Mouse (Mus musculus): ENCODE data around the gene Olfr132.

- no peak for TF ChIP-seq POLR2A (IDR thresholded peaks at IDR 0.05; ENCODE audit: borderline replicate concordance, low read depth, low read length)
- TF ChIP-seq CTCF (IDR thresholded peaks at IDR 0.05; ENCODE audit: low read depth, low read length): no peak
Measured at GRCm38 (mm10) chr17:38088593-38088992, 45.7 kb downstream of the Olfr132 start, which contains the start of gene Olfr131.
